Mouse (Mus musculus): ENCODE data around the gene Erp27. TPM values are rescaled to one million over a fixed set of nuclear protein-coding genes. Genes with fewer than 3 reads are reported as not detected.

The Erp27 gene
- polyA plus RNA-seq, 1 experiment from 2014 or later: 0.22 TPM

DNA sequence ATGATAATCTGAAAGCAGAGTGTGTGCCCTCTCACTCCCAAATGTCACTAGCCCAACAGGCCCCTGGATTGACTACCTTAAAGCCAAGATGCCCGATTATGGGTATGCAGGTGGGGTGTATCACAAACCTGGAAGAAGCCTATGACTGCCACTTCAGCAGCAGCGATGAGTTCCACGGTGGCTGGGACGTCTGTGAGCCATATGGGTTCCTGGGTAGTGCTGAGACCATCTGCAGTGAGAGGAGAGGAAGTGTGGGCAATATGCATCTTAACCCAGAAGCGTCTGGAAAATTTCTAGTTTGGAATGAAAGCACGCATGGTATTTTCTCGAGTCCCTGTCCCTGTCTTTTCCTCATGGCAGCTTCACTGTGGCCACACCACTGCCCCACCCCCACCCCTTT is 379 bp downstream of the Erp27 start:
- H3K4me1 ChIP-seq (ENCODE audit: control insufficient read depth, insufficient read depth, low read length): no peaks in the 10 kb centered on the region; the same call in 1 of the 2 replicates
- DNase-seq (ENCODE audit: low spot score) (no peak), ATAC-seq (ENCODE audit: low read depth) (no peak)
- H3K9ac ChIP-seq (ENCODE audit: low read depth, low read length): no peak overlapping the region
- no peak overlapping the region for H3K27ac ChIP-seq (replicated peaks; ENCODE audit: low read depth, low read length)
- H3K4me3 ChIP-seq (ENCODE audit: low read depth, low read length): no peak overlapping the region
- no peaks in the 10 kb centered on the region for H3K27me3 ChIP-seq (replicated peaks; ENCODE audit: control insufficient read depth, insufficient read depth, low read length)
- 0 out of 2 replicates have a peak, but pooled peaks cover 4% of the 10 kb centered on the region for H3K36me3 ChIP-seq (ENCODE audit: control insufficient read depth, insufficient read depth, low read length)
- H3K4me2 ChIP-seq (ENCODE audit: low read depth, low read length): no peak overlapping the region
- no peaks in the 10 kb centered on the region for H3K9me3 ChIP-seq (ENCODE audit: control insufficient read depth, low read length)
- 70% methylated on average over 7 of the region's 7 CpGs for WGBS

DNA sequence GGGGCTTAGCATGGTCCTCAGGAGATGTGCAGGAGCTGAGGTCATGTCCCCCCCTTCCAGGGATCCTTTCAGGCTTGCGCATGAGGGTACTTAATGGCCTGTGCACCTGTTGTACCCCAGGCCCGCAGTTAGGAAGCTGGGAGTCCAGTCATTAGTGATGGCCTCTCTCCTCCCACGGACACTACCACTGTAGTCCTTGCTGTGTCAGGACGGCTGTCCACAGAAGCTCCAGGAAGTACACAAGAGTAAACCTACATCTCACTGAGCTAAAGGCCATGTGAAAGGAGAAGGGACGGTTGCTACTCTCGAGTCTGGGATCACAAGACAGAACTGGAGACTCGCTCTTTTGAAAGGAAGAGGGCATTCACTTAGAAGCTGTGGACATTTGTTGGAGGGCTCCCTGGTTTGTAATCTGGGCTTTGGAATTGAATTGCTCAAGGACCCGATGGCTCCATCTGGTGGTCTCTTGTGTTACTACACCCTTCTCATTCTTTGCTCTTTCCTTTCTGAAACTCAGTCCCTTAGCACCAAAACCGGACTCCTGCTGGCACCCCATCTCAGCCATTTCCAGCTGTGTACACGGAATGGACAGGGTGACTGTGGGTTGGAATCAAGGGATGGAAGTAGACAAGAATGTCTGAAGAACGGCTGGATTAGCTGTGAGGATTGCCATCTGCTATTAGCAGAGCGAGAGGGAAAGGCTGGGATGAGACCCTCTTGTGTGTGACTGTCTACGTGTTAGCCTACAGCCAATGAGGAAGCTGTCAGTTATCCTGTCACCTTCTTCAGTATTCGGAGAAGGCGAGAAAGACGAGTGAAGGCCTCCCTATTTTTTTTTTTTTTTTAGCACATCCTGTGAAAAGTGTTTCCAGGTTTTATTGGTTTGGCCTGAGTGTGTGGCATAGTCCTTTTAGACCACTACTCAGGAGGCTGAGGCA is 1.4 kb downstream of the Erp27 start:
- no peak overlapping the region for H3K27ac ChIP-seq (replicated peaks; ENCODE audit: low read depth, low read length)
- H3K4me3 ChIP-seq (ENCODE audit: low read depth, low read length): no peak overlapping the region
- no peaks in the 10 kb centered on the region; the same call in 1 of the 2 replicates for H3K4me1 ChIP-seq (ENCODE audit: control insufficient read depth, insufficient read depth, low read length)
- WGBS: 44% methylated on average over 16 of the region's 16 CpGs
- peak; percentile 84 for DNase-seq (ENCODE audit: low spot score)
- peak; percentile 39; the same call in 1 of the 2 replicates for ATAC-seq (ENCODE audit: low read depth)
- no peaks in the 10 kb centered on the region for H3K27me3 ChIP-seq (replicated peaks; ENCODE audit: control insufficient read depth, insufficient read depth, low read length)
- H3K9ac ChIP-seq (ENCODE audit: low read depth, low read length): no peak overlapping the region
- H3K36me3 ChIP-seq (ENCODE audit: control insufficient read depth, insufficient read depth, low read length): 0 out of 2 replicates have a peak, but pooled peaks cover 4% of the 10 kb centered on the region
- H3K4me2 ChIP-seq (ENCODE audit: low read depth, low read length): no peak overlapping the region
- H3K9me3 ChIP-seq (ENCODE audit: control insufficient read depth, low read length): no peaks in the 10 kb centered on the region

DNA sequence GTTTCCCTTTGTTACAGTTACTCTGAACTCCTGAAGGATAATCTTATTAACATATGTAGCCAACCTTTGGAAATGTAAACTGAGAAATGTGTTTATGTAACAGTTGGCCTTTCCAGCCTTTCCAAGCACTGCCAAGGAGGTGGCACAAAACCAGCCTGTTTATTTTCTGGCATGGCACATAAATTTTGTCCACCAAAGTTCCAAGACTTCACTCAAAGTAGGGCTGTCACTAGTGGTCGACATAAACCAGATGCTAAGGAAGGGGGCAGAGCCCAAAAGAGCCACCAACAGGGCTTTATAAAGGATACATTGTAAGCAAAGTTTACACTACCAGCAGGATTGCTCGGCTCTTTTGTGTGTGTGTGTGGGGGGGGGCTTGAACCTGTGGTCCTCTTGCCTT is 4.1 kb downstream of the Erp27 start:
- Histone ChIP-seq H3K9ac (ENCODE audit: low read depth, low read length) (no peak overlapping the region), H3K4me1 (ENCODE audit: control insufficient read depth, insufficient read depth, low read length) (peaks cover 5% of the 10 kb centered on the region), H3K27ac (replicated peaks; ENCODE audit: low read depth, low read length) (peak overlapping the region; percentile 1; the same call in 1 of the 2 replicates), H3K9me3 (ENCODE audit: control insufficient read depth, low read length) (no peaks in the 10 kb centered on the region), H3K36me3 (ENCODE audit: control insufficient read depth, insufficient read depth, low read length) (no peaks in the 10 kb centered on the region), H3K4me2 (ENCODE audit: low read depth, low read length) (no peak overlapping the region), H3K27me3 (replicated peaks; ENCODE audit: control insufficient read depth, insufficient read depth, low read length) (no peaks in the 10 kb centered on the region), H3K4me3 (ENCODE audit: low read depth, low read length) (no peak overlapping the region)
- DNase-seq (ENCODE audit: low spot score): no peak
- WGBS: 16% methylated on average over 2 of the region's 2 CpGs
- no peak for ATAC-seq (ENCODE audit: low read depth)

DNA sequence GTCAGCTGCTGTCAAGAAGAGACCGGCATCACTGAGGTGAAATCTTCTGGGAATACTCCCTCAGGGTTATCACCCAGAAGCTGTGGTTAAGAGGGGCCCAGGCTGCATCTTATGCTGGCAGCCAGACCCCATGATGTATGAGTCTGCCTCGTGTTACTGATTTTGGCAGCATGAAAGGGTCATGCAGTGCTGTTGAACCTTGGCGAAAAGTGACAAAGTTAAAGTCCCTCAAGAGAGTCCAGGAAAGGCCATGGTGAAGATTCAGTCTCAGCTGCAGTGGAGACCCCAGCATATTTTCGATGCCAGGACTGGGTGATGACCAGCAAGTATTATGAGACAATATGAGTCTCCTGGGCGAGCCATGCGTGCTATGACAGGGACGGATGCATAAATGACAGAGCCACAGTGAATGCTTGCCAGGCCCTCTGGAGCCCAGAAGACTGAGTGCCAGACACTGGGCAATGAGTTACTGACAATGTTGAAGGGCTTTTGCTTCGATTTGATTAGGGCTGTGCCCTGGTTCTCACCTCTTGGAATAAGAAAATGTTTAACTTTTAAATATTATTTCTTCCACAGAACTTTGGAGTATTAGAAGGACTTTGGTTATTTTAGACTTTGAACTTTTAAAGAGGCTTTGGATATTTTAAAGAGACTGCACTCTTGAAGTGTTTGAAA is 6.1 kb downstream of the Erp27 start:
- H3K4me2 ChIP-seq (ENCODE audit: low read depth, low read length): no peak overlapping the region

DNA sequence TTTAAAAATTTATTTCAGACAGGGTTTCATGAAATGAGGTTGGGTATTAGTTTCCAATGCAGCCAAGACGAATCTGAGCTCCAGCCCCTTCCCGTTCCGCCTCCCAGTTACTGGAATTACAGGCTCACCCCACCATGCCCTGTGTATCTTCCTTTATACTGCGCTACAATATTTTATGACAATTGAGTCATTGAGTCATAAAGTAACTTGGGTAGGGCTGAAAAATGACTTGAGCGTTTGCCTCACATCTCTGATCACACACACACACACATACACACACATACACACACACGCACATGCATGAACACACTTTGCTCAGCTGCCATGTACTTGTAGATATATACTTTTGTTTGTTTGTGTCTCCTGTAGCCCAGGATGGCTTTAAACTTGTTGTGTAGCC is 7.7 kb downstream of the Erp27 start:
- peak overlapping the region; percentile 78 for H3K27ac ChIP-seq (replicated peaks; ENCODE audit: low read depth, low read length)
- H3K4me1 ChIP-seq (ENCODE audit: control insufficient read depth, insufficient read depth, low read length): peaks cover 23% of the 10 kb centered on the region
- H3K9ac ChIP-seq (ENCODE audit: low read depth, low read length): no peak overlapping the region
- H3K27me3 ChIP-seq (replicated peaks; ENCODE audit: control insufficient read depth, insufficient read depth, low read length): no peaks in the 10 kb centered on the region
- H3K9me3 ChIP-seq (ENCODE audit: control insufficient read depth, low read length): no peaks in the 10 kb centered on the region
- no peaks in the 10 kb centered on the region for H3K36me3 ChIP-seq (ENCODE audit: control insufficient read depth, insufficient read depth, low read length)
- 0 out of 2 replicates have a peak overlapping the region, but pooled peaks have one; percentile 52 for H3K4me2 ChIP-seq (ENCODE audit: low read depth, low read length)
- no peak overlapping the region for H3K4me3 ChIP-seq (ENCODE audit: low read depth, low read length)
- DNase-seq (ENCODE audit: low spot score) (no peak), ATAC-seq (ENCODE audit: low read depth) (no peak)
- 83% methylated on average over 6 of the region's 6 CpGs for WGBS

More for the DNA sequence above, 6.1 kb downstream of the Erp27 start:
- Histone ChIP-seq H3K27me3 (replicated peaks; ENCODE audit: control insufficient read depth, insufficient read depth, low read length) (no peaks in the 10 kb centered on the region), H3K36me3 (ENCODE audit: control insufficient read depth, insufficient read depth, low read length) (no peaks in the 10 kb centered on the region), H3K9ac (ENCODE audit: low read depth, low read length) (no peak overlapping the region), H3K4me1 (ENCODE audit: control insufficient read depth, insufficient read depth, low read length) (peaks cover 14% of the 10 kb centered on the region), H3K4me3 (ENCODE audit: low read depth, low read length) (no peak overlapping the region), H3K9me3 (ENCODE audit: control insufficient read depth, low read length) (no peaks in the 10 kb centered on the region), H3K27ac (replicated peaks; ENCODE audit: low read depth, low read length) (no peak overlapping the region)
- WGBS: 87% methylated on average over 8 of the region's 8 CpGs
- DNase-seq (ENCODE audit: low spot score): no peak
- ATAC-seq (ENCODE audit: low read depth): no peak

DNA sequence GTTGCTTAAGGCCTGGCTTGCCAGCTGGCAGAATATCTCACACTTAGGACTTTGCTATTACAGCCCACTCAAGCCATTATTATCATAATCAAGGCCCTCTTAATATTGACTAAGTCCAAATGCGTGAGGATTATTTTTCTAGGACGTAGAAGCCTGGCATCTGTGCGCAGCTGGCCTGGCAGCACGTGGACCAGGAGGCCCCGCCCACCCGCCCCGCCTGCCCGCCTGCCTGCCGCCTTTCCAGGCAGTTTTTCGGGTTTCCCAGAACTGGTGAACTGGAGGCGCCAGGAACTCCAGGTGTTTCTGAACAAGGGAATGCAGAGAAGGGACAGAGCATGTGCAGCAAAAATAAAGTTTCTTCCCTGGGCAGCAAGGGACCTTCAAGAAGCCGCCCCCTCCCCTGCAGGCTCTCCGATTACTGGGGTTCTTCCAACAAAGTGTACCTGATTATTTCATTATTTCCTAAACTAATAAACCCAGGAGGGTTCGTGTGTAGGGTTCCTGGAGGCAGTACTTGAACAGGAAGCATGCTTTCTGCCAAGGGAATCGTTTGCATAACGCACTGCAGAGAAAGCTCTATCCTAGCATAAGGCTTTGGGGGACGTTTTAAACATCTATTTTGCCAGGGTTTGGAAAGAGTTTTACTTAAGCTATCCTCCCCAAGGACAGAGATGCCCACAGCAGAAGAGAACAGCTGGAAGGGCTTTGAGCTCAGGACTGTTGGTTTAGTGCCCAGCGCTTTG is 8.4 kb downstream of the Erp27 start:
- no peaks in the 10 kb centered on the region for H3K9me3 ChIP-seq (ENCODE audit: control insufficient read depth, low read length)
- peaks cover 23% of the 10 kb centered on the region for H3K4me1 ChIP-seq (ENCODE audit: control insufficient read depth, insufficient read depth, low read length)
- H3K9ac ChIP-seq (ENCODE audit: low read depth, low read length): peak overlapping the region; percentile 54
- ATAC-seq (ENCODE audit: low read depth): peak; percentile 81
- peak overlapping the region; percentile 12; the same call in 1 of the 2 replicates for H3K4me3 ChIP-seq (ENCODE audit: low read depth, low read length)
- peak overlapping the region; percentile 52 for H3K4me2 ChIP-seq (ENCODE audit: low read depth, low read length)
- peak; percentile 83 for DNase-seq (ENCODE audit: low spot score)
- peak overlapping the region; percentile 78 for H3K27ac ChIP-seq (replicated peaks; ENCODE audit: low read depth, low read length)
- no peaks in the 10 kb centered on the region for H3K27me3 ChIP-seq (replicated peaks; ENCODE audit: control insufficient read depth, insufficient read depth, low read length)
- no peaks in the 10 kb centered on the region for H3K36me3 ChIP-seq (ENCODE audit: control insufficient read depth, insufficient read depth, low read length)
- WGBS: 13% methylated on average over 18 of the region's 18 CpGs

DNA sequence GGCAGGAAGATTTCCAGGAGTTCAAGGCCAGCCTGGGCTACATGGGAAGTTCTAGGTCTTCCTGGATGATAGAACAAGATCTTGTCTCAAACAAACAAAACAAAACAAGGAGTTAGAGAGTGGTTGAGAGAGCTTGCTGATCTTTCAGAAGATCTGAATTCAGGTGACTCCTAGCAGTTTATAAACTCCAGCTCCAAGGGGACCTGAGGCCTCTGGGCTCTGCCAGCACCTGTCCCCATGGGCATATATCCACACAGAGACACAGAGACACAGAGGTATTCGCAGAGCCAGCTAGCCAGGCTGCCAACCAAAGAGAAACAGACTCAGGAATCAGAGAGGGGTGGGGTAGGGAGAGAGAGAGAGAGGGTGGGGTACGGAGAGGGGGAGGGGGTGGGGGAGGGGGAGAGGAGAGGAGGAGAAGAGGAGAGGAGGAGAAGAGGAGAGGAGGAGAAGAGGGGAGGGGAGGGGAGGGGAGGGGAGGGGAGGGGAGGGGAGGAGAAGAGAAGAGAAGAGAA is 9.2 kb downstream of the Erp27 start:
- Histone ChIP-seq H3K36me3 (ENCODE audit: control insufficient read depth, insufficient read depth, low read length) (no peaks in the 10 kb centered on the region), H3K9ac (ENCODE audit: low read depth, low read length) (no peak overlapping the region), H3K9me3 (ENCODE audit: control insufficient read depth, low read length) (no peaks in the 10 kb centered on the region), H3K4me3 (ENCODE audit: low read depth, low read length) (no peak overlapping the region), H3K27me3 (replicated peaks; ENCODE audit: control insufficient read depth, insufficient read depth, low read length) (no peaks in the 10 kb centered on the region), H3K4me2 (ENCODE audit: low read depth, low read length) (peak overlapping the region; percentile 52; the same call in 1 of the 2 replicates), H3K4me1 (ENCODE audit: control insufficient read depth, insufficient read depth, low read length) (peaks cover 23% of the 10 kb centered on the region), H3K27ac (replicated peaks; ENCODE audit: low read depth, low read length) (peak overlapping the region; percentile 78; the same call in 1 of the 2 replicates)
- no peak for ATAC-seq (ENCODE audit: low read depth)
- no peak for DNase-seq (ENCODE audit: low spot score)
- WGBS: 57% methylated on average over 1 of the region's 2 CpGs

Data from embryonic facial prominence, embryonic 14.5 days (tissue).